Mouse (Mus musculus) heart, postnatal 14 days (tissue): ENCODE results near the gene 1110002E22Rik. TPM values are rescaled to one million over a fixed set of nuclear protein-coding genes. Genes with fewer than 3 reads are reported as not detected.

Source experiments
- DNase-seq, 2 experiments: peaks; one replicate each; pipeline ENCODE4 v3.0.0; 2021 to 2022
- intact Hi-C: fragments of 180-260 bp; cut with DNase I; formaldehyde crosslinking; loops from one replicate; pipeline ENCODE4 v1.15.1; 2025
- total RNA-seq, 2 experiments: library from RNA; stranded (reverse); gene quantifications; 2 replicates each; pipeline ENCODE4 v1.2.3; 2021

The 1110002E22Rik gene
- total RNA-seq, 2 experiments from 2014 or later, result 51.9 to 53.7 TPM

DNA sequence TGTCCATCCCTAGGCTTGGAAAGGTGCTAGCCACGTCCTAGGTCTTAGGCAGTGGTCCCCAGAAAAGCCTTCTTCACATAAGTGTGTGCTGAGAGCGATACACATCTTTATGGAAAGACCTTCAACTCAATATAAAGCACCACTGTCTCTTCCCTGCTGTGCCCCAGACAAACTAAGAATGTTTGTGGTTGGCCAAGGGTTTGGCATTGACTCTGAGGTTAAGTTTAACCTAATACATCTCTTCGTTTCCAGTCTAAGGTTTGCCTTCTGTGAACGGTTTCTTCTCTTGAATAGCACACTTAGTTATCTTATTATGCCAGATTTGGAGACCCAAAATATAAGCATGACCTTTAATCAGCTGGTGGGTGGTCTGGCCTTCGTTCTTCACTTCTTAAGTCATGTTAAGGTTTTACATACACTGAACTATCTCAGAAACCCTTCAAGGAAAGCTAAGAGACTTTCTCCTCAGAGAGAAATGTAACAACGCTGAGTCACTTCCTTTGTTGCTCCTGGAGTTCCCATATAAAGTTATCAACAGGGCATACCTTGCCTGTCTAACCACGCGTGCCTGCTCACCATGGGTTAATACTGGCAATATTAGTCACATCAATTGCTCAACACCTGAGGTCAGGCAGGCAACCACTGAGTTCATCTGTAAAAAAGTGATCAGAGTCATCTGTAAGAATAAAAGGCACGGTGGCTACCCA is 3.5 kb upstream of the 1110002E22Rik start:
- DNase-seq, result no peak
- intact Hi-C loops, result no loop called here

DNA sequence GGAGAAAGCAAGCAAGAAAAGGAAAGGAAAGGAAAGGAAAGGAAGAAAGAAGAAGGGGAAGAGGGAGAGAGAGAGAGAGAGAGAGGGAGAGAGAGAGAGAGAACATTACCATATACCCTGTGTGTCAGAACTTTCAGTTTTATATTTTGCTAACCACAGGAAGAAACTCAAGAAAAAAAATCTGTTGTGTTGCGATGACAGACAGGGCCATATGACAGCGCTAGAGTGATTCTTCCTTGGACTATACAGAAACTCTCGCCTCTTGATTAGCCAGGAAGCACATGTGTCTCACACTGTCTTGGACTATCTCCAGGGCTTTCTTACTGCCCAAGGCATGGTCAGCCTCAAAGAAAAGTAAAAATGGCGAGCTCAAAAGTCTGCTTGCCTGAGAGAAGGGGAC is 2.2 kb upstream of the 1110002E22Rik start:
- intact Hi-C loops, result no loop called here
- no peak for DNase-seq

DNA sequence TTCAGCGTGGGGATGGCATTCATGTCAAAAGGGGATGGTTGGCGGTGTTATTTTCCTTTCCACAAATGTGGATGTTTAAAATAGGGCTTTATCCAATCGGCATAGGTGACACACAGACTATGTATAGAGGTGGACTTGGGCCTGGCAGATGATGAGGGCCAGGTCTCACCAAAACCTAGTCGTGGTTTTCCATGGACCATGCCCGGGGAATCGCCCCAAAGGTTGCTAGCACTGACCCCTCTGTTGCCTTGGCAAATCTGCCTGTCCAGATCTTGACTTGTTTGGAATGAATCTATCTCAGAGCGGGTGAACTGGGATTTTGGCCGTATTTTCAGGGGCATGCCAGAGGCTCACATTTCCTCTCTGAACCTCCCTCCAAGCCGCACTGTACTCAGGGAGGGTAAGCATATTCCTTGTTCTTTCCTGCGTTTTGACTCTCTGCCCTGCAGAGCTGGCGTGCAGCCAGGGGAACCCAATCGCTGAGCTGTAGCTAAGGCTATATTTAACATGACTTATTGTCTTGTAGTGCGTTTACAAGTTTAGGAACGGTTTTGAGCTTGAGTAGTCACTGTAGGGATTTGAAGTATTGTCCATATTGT is 1.0 kb upstream of the 1110002E22Rik start:
- intact Hi-C loops, result no loop called here
- DNase-seq, result peak; percentile 76 to 77

DNA sequence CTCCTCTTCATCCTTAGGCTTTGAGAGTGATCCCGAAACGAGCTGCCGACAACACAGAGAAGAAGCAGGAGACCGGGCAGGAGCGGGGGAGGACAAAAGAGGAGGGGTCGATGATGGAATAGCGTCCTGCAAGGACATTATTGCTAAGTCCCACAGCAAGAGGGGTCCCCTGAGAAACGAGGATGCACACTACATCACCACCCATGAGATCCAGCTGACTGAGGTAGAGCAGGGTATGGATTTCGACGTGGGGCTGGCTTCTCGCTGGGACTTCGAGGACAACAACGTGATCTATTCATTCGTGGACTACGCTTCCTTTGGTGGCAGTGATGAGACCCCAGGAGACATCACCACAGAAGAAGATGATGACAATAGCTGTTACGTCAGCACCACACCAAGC is 1.1 kb downstream of the 1110002E22Rik start:
- no peak for DNase-seq
- intact Hi-C loops, result loop anchor here (5.0 kb wide), 2 partner anchors 39 to 74 kb away; no protein-coding TSS in a partner anchor

DNA sequence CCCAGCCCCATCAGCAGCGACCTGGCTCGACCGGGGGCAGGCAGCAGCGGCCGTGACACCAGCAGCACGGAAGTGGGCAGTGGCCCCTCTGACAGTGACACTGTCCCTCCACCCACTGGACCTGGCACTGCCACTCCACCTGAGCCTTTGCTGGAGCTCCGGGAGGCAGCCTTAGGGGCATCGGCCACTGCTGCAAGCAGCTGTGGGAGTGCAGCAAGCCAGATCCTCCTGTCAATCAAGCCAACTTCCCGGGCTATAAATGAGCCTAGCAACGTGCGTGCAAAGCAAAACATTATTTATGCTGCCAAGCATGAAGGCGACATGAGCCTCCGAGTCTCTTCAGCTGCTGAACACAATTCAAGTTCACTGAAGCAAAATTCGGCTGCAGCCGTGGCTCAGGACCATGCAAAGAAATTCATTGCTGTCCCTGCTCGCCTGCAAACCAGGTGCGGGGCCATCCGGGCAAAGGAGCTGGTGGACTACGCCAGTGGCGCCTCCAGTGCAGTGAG is 1.6 kb downstream of the 1110002E22Rik start:
- intact Hi-C loops, result loop anchor here (5.0 kb wide), 2 partner anchors 39 to 74 kb away; no protein-coding TSS in a partner anchor

DNA sequence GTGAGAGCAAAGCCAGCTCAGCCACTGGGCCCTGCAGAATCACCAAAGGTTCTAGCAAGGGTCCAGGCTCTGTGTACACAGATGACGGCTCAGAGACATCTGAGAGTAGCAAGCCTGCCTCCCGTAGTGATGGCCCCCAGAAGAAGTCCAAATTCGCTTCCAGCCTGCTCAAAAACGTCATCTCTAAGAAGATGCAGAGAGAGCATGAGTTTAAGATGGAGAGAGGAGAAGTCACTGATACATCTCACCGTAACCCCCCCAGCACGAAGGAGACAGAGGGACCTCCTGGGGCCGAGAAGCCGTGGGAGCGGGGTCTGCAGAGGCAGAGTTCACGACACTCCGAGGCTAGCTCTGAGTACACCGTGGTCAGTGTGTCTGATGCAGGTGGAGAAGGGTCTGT is 2.4 kb downstream of the 1110002E22Rik start, which contains the start of gene Gm5105:
Gene Gm5105, minus strand, starts transcription at position 101 of the 400 bp plus-strand sequence.
- intact Hi-C loops, result loop anchor here (5.0 kb wide), 2 partner anchors 40 to 75 kb away; no protein-coding TSS in a partner anchor
- DNase-seq, result no peak

More for the DNA sequence above, 1.6 kb downstream of the 1110002E22Rik start:
- DNase-seq, result peak in 1 of 2 experiments; percentile 32

DNA sequence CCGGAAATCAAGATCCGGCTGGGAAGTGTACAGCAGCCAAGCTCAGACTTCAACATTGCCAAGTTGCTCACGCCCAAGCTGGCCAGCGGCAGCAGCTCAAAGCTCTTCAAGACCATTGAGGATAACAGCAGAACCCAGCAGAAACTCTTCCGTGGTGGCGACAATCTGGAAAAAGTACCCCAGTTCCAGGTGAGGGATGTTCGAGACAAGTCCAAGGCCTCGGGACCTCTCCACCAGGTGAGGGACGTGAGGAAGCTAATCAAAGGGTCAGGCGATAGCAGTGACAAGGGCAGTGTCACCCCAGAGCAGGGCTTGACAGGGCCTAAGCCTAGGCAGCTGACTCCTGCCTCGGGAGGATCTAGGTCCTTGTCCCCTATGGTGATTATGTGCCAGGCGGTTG is 3.3 kb downstream of the 1110002E22Rik start:
- peak in 1 of 2 experiments; percentile 13 for DNase-seq
- intact Hi-C loops, result loop anchor here (2.0 to 5.0 kb wide), 3 partner anchors 41 to 76 kb away; partner anchors contain the start of gene Trmt10a

DNA sequence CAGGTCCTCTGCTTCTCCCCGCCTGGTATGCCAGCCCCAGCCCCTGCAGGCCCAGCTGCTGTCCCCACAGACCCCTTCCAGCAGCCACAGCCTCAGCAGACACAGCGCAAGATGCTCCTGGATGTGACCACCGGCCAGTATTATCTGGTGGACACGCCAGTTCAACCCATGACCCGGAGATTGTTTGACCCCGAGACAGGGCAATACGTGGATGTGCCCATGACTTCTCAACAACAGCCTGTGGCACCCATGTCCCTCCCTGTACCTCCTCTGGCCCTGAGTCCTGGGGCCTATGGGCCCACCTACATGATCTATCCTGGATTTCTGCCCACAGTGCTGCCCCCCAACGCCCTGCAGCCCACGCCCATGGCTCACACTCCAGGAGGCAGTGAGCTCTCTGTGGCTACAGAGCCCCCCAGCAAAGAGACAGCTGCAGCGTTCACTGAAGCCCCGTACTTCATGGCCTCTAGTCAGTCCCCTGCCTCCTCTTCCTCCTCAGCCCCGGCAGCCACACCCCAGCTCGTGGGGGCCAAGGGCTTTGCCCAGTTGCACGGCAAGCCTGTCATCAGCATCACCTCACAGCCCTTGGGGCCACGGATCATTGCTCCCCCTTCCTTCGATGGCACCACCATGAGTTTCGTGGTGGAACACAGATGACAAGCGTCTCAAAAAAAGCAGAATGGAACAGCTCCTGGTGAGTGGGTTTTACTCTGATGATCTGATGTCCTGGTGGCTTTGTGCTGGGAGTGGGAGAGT is 5.1 kb downstream of the 1110002E22Rik start:
- intact Hi-C loops, result loop anchor here (2.0 to 5.0 kb wide), 3 partner anchors 43 to 78 kb away; partner anchors contain the start of gene Trmt10a
- DNase-seq, result no peak

DNA sequence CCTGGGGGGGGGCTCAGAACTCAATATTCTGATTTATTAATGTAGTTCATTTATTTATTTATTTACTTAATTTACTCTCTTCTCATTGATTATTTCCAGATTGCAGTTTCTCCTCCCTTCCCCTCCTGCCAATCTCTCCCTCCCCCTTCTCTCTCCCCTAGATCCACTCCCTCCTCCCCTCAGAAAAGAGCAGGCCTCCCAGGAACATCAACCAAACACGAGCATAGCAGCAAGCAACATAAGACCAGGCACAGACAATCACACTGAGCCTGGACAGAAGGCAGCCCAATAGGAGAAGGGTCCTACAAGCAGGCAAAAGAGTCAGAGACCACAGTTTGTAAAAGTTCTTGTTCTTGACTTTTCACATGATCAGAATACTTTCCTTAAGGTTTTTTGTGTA is 6.2 kb downstream of the 1110002E22Rik start:
- DNase-seq, result no peak
- intact Hi-C loops, result no loop called here

DNA sequence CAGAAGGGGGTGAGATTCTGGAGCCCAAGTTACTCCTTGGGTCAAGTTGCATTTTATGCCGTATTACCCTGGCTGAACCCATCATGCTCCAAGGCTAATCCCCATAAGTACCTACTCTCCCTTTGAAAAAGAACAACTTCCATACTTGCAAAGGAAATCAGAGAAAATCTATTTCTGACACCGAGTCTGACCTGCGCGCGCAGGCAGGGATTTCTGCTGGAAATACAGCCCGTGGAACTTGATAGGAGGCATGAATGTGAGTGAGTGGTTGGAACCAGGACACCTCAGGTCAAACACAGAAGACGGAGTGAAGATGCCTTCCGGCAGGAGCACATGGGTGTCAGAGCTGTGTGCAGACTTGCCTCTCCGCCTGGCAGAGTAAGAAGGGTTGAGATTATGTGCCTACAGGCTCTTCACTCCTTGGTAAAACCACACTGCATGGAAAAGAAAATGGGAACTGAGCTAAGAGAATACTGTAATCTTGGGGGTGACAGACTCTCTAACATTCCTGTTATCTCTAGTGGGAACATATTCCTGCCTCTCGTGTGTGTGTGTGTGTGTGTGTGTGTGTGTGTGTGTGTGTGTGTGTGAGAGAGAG is 6.7 kb downstream of the 1110002E22Rik start:
- intact Hi-C loops, result no loop called here
- no peak for DNase-seq

DNA sequence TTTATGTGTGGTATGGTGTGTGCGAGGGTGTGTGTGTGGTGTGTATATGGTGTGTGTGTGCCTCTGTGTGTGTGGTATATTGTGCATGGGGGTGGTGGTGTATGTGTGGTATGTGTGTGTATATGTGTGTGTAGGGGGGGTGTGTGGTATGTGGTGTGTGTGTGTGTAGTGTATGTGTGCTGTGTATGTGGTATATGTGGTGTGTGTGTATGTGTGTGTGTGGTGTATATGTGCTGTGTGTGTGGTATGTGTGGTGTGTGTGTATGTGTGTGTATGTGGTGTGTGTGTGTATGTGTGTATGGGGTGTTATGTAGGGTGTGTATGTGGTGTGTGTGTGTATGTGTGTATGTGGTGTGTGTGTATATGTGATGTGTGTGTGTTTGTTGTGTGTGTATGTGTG is 9.4 kb downstream of the 1110002E22Rik start:
- intact Hi-C loops, result no loop called here
- DNase-seq, result no peak

DNA sequence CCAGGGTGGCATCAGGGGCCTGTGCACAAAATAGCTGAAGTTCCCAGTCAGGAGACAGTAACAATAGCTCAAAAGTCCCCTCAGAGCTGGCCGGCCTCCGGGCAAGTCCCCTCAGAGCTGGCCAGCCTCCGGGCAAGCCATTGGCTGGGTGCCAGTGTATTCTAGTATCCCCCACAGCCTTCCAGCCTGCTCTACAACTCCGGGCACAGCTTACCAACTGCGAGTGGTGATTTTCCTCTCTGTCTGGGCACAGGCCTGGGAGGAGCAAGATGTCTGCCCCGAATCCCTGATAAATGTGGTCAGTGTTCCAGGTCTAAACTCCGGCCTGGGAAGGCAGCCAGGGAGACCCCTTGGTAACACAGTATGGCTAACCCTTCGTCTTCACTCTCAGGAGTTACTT is 10.4 kb downstream of the 1110002E22Rik start:
- intact Hi-C loops, result no loop called here
- peak; percentile 52 to 70 for DNase-seq

DNA sequence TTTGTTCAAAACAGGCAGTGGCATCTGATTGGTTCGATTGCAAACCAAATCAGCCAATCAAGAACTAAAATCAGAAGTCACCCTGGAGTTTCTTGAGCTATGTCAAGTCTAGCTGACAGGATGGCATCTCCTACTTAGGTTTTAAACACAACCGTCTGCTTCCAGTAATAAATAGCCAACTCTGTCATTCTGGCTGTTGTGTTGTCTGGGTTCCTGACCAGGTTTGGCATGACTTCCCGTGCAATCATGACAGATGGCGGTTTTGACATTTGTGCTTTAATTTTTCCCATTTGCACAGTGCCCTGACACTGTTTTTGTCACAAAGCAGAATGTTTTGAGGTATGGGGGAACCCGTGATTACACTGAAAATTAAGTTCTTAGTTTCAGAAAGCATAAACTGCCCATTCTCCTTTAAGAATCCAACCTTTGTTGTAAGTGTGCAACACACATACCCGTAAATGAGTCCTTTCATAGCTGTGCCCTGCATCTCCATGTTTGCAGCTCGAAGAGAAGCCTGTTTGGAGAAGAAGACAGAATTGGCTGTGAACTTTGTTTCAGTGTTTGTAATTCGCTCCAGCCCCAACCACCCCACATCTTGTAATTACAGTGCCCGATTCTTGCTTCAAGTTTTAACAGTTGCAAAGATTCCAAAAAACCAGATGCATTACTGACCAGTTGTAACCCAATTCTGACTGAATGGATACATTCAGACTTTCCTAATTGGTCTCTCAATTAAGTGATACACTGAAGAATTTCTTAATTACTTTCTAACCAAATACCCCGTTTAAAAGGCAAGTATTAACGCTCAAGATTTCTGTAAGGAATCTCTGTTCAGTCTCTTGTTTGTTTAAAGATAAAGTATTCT is 12.9 kb downstream of the 1110002E22Rik start:
- DNase-seq, result no peak
- intact Hi-C loops, result no loop called here

DNA sequence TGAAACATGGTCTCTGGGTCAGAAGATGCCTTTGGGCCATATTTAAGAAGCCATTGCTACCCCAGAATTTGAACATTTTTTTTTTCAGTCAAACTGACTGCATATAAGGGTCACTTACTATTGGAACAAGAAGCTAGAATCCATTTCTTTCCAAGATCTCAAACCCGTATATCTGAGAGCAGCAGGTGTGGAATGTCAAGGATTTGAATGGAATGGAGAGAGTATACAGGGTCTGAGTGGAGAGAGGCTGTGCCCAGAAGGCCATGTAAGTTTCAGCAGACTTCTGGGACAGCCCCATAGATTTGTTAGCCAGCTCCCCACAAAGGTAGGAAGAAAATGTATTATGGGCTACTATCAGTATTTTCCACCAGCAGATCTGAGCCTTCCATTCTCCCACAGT is 13.8 kb downstream of the 1110002E22Rik start:
- intact Hi-C loops, result no loop called here
- no peak for DNase-seq

DNA sequence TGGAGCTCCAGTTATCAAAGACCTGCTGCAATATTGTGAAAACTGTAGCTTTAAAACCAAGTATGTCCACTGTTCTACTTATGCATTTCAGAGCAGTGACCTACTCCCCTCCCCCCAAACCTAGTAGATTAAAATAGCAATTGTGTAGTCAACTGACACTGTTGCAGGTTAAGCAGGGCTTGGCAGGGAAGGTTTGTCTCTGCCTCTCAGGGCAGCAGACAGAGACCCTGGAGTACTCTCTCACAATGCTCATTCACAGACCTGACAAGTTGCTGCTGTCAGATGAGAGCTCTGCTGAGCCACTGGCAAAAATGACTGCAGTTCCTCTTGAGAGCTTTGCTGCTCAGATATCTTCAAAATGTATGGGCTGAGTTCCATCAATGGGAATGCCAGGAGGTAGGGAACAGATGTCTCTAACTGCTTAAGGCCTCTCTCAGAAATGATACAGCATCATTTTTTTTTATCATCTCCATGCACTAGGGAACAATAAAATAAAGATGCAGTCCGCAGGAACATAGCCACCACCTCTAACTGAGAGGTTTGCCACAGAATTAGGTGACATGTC is 18.3 kb downstream of the 1110002E22Rik start:
- DNase-seq, result no peak
- intact Hi-C loops, result no loop called here

DNA sequence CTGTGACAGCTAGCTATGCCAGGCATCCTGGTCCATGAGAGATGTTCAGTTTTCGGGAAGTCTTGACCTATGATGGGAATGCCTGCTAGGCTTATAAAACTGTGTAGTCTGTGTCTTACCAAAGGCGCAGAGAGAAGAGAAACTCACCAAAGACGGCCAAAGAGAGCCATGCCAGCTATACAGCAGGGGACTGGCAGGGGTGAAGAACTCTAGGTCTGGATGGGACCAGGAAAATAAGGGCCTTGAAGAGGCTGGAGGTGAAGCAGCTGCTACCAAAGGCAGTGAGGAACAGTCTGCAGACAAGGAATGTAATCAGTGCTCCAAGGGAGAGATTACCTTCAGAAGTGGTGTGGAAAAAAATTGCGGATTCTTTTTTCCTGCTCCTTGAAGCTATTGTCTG is 19.0 kb downstream of the 1110002E22Rik start:
- intact Hi-C loops, result no loop called here
- DNase-seq, result no peak

DNA sequence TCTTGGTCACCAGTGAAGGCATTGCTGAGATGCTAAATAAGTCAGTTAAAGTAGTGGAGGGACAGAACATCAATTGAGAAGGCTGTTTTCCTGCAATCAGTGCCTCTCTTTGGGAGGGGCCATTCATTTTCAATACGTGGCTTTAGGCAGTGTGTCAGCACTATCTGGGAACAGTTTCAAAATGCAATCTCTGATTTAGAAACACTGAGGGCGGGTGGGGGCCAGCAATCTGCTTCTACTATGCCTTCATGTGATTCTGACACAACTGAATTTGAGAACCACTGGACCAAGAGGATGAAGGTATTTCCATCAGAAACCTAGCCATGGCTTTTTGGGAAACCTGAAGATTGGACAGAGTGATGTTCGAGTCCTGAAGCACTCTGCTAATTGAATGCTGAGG is 30.4 kb downstream of the 1110002E22Rik start:
- intact Hi-C loops, result no loop called here
- no peak for DNase-seq

DNA sequence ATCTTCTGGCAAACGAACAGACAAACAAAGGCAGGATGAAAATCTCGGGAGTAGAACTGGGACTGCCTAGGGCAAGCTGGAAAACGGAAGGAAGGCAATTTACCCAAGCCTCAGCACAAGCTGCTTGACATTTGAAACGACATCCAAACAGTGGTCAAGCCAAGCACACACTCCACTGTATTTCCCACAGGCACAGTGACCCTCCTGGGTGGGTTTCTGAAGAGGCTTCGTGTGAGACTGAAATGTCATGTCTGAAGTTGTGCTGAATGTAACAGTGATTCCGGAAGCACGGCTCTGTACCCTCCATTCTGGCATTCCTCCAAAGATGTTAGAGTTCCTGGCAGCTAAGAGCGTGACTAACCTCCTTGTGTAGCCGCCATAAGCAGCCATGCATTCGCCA is 30.9 kb downstream of the 1110002E22Rik start:
- no peak for DNase-seq
- intact Hi-C loops, result no loop called here
